Mouse (Mus musculus) heart, adult 2 months (tissue): ENCODE measurements around the gene Zfp53. TPM values are rescaled to one million over a fixed set of nuclear protein-coding genes. Genes with fewer than 3 reads are reported as not detected.

Source experiments
- DNase-seq, 2 experiments: peaks; one replicate each; pipeline ENCODE4 v3.0.0; 2021
- H3K27ac ChIP-seq: fragments of 200-600 bp; 2 replicates; pipeline ENCODE4 v1.8.1; 2022
- H3K27me3 ChIP-seq: fragments of 200-500 bp; 2 replicates; pipeline ENCODE4 v1.6.1; 2012; ENCODE audit warnings: mild to moderate bottlenecking, low read length, inconsistent platforms, mixed read lengths; ENCODE audit not compliant: control insufficient read depth, insufficient read depth
- H3K36me3 ChIP-seq: fragments of 200-500 bp; 2 replicates; pipeline ENCODE4 v1.6.1; 2012; ENCODE audit warnings: low read length, inconsistent platforms; ENCODE audit not compliant: control insufficient read depth, insufficient read depth
- H3K4me1 ChIP-seq: fragments of 200-500 bp; 2 replicates; pipeline ENCODE4 v1.6.1; 2011; ENCODE audit warnings: low read length; ENCODE audit not compliant: control insufficient read depth, insufficient read depth
- H3K4me3 ChIP-seq: fragments of 200-600 bp; 2 replicates; pipeline ENCODE4 v1.8.1; 2022
- H3K79me2 ChIP-seq: fragments of 200-500 bp; replicated peaks from 2 replicates; pipeline ENCODE4 v1.6.1; 2012; ENCODE audit warnings: mild to moderate bottlenecking, inconsistent platforms, low read length, moderate library complexity, mixed read lengths; ENCODE audit not compliant: control insufficient read depth, insufficient read depth
- H3K9ac ChIP-seq: fragments of 200-500 bp; 2 replicates; pipeline ENCODE4 v1.6.1; 2012; ENCODE audit warnings: low read depth, mild to moderate bottlenecking, control low read depth, inconsistent platforms, low read length, mixed read lengths
- CTCF ChIP-seq: fragments of 200-600 bp; IDR thresholded peaks from 2 replicates; pipeline ENCODE4 v1.8.1; 2022; ENCODE audit warnings: antibody characterized with exemption, mild to moderate bottlenecking, moderate library complexity
- EP300 ChIP-seq: fragments of 200-500 bp; IDR thresholded peaks from 2 replicates; pipeline ENCODE4 v1.6.1; 2011; ENCODE audit warnings: low read depth, low read length, control low read depth; ENCODE audit not compliant: insufficient read depth
- POLR2A ChIP-seq: fragments of 200-500 bp; IDR thresholded peaks from 2 replicates; pipeline ENCODE4 v1.6.1; 2011; ENCODE audit warnings: mild to moderate bottlenecking, low read depth, low read length, control low read depth; ENCODE audit not compliant: insufficient read depth
- WGBS: fragments of 180-500 bp; shearing (Covaris S2); methylation state at CpG from one replicate; pipeline ENCODE4 v1.1.7; 2018; 5-methylcytosine and 5-hydroxymethylcytosine counted together
- intact Hi-C: fragments of 180-260 bp; cut with DNase I; formaldehyde crosslinking; loops from one replicate; pipeline ENCODE4 v1.15.1; 2025
- polyA plus RNA-seq: library from polyadenylated mRNA; depleted of rRNA; stranded (reverse); fragments of >200 nt; gene quantifications from 2 replicates; pipeline ENCODE4 v1.2.3, GENCODE M21; 2012
- total RNA-seq, 2 experiments: library from RNA; stranded (reverse); gene quantifications; 2 replicates each; pipeline ENCODE4 v1.2.3; 2021

Gene Zfp53
- total and polyA plus RNA-seq, 3 experiments, result 0.55 to 2.5 (median 2.0) TPM

DNA sequence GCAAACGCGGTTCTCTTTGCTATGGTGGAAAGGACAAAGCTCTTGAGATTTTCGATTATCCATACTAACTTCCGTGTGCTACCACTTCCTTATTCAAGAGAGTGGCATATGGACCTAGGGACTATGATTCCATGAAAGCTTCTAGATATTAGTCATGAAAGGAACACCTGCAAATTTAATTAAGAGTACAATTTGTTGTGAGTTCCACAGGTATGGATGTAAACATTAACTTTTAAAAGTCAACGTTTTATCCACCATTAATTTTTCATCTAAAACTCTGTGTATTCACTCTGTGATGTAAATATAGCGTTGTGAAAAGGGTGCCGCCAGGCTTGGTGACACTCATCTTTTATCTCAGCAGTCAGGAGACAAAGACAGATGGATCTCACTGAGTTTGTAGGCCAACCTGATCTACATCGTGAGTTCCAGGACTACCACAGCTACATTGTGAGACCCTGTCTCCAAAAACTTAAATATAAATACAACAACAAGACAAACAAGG is 753 bp downstream of the Zfp53 start:
- no peak for TF ChIP-seq POLR2A
- intact Hi-C loops, result loop anchor here (5.0 kb wide), 1 partner anchor 37 kb away; the partner anchor contains the start of gene Zfp51
- peaks cover 1% of the 10 kb centered on the region for H3K4me1 ChIP-seq
- WGBS, result 8% methylated on average over 8 of the region's 8 CpGs
- peak overlapping the region; percentile 42; the same call in 1 of the 2 replicates for H3K9ac ChIP-seq
- H3K36me3 ChIP-seq, result peaks cover 3% of the 10 kb centered on the region; the same call in 1 of the 2 replicates
- H3K27me3 ChIP-seq, result no peaks in the 10 kb centered on the region
- no peak for DNase-seq
- H3K79me2 ChIP-seq, result no peaks in the 10 kb centered on the region; the same call in none of the 2 replicates
- H3K27ac ChIP-seq, result peak overlapping the region; percentile 63; the same call in 1 of the 2 replicates
- peak overlapping the region; percentile 95 for H3K4me3 ChIP-seq

DNA sequence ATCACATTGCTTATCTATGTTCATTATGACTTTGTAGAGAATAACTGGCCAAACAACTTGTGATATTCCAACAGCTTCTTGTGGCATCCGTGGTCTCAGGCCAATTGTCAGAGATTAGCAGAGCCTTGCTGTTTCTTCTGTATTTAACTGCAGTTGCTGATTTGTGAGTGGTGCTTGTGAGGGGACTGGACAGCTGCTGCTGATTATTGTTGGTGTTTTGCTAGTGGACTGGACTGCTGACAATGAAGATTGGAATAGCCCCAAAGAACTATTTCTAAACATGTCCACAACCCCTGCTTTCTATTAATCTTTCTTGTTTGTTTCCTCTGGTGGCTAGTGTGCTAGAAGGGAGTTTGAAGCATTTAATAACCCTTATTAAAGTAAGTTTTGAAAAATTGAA is 12.6 kb downstream of the Zfp53 start:
- WGBS, result 50% methylated on average over 1 of the region's 1 CpGs
- no peak overlapping the region for H3K27ac ChIP-seq
- peaks cover 2% of the 10 kb centered on the region for H3K36me3 ChIP-seq
- H3K9ac ChIP-seq, result no peak overlapping the region
- TF ChIP-seq POLR2A (no peak), CTCF (no peak), EP300 (no peak)
- no peak for DNase-seq
- H3K27me3 ChIP-seq, result no peaks in the 10 kb centered on the region
- H3K4me1 ChIP-seq, result no peaks in the 10 kb centered on the region; the same call in 1 of the 2 replicates
- intact Hi-C loops, result no loop called here
- H3K4me3 ChIP-seq, result no peak overlapping the region
- H3K79me2 ChIP-seq, result no peaks in the 10 kb centered on the region

DNA sequence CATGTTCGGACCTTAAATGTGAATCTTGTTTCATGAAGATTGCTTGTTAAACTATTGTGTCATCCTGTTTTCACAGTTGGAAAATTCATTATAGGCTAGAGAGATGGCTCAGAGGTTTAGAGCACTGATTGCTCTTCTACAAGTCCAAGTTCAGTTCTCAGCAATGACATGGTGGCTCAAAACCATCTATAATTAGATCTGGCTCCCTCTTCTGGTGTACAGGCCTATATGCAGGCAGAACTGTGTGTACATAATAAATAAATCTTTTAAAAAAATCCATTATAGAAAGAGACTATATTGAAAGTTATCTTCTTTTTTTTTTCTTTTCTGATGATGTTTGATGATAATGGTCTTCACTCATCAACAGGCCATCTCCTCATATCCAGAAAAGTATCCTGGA is 15.7 kb downstream of the Zfp53 start:
- no peak for DNase-seq
- WGBS, result 78% methylated on average over 1 of the region's 1 CpGs
- no peaks in the 10 kb centered on the region; the same call in 1 of the 2 replicates for H3K4me1 ChIP-seq
- H3K9ac ChIP-seq, result no peak overlapping the region
- peaks cover 6% of the 10 kb centered on the region for H3K36me3 ChIP-seq
- H3K27ac ChIP-seq, result no peak overlapping the region
- no peaks in the 10 kb centered on the region for H3K79me2 ChIP-seq
- TF ChIP-seq EP300 (no peak), CTCF (peak; percentile 52)
- no peak overlapping the region for H3K4me3 ChIP-seq
- intact Hi-C loops, result no loop called here
- no peaks in the 10 kb centered on the region for H3K27me3 ChIP-seq

DNA sequence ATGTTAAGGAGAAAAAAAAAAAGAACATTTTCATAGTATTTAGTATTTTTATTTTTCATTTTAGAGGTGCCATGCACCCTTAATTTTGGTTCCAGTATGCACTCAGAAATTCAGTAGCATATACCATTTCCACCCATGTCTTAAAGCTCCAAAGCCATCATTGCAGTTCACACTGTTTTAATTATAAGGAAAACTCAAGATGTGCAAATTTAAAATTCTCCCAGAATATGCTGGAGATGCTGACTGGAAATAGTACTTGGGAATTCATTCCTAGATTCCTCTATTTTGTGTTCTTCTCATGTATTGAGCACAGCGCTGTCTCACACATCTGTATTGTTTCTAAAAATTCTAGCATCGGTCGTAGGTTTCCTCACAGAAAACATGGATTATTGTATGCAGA is 17.5 kb downstream of the Zfp53 start:
- H3K4me3 ChIP-seq, result no peak overlapping the region
- no peak for TF ChIP-seq EP300
- no peak for TF ChIP-seq POLR2A
- TF ChIP-seq CTCF, result no peak
- 97% methylated on average over 3 of the region's 3 CpGs for whole genome bisulfite sequencing
- intact Hi-C loops, result no loop called here
- H3K36me3 ChIP-seq, result peaks cover 4% of the 10 kb centered on the region
- H3K4me1 ChIP-seq, result no peaks in the 10 kb centered on the region; the same call in 1 of the 2 replicates
- H3K9ac ChIP-seq, result no peak overlapping the region
- H3K27me3 ChIP-seq, result no peaks in the 10 kb centered on the region
- no peak for DNase-seq
- no peaks in the 10 kb centered on the region for H3K79me2 ChIP-seq
- H3K27ac ChIP-seq, result no peak overlapping the region

DNA sequence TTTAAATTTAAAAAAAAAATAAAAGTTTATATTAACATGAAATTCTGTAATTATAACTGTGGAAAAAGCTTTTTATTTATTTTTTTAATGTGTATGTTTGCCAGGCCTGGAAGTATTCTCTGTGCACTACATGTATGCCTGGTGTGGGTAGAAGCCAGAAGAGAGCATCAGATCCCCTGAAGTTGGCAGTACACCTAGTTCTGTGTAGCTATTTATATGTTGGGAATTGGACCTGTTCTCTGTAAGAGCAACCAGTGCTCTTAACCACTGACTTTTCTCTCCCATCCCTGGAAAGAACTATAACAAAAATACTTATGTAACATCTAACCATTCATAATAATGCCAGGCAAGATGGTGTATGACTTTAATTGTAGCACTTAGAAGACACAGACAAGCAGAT is 21.0 kb downstream of the Zfp53 start:
- TF ChIP-seq EP300, result no peak
- TF ChIP-seq POLR2A, result no peak
- TF ChIP-seq CTCF, result no peak
- H3K4me1 ChIP-seq, result no peaks in the 10 kb centered on the region
- H3K79me2 ChIP-seq, result no peaks in the 10 kb centered on the region
- peak in 1 of 2 experiments; percentile 18 for DNase-seq
- no peak overlapping the region for H3K9ac ChIP-seq
- intact Hi-C loops, result no loop called here
- no peak overlapping the region for H3K4me3 ChIP-seq
- no peaks in the 10 kb centered on the region for H3K27me3 ChIP-seq
- peak overlapping the region; percentile 31 for H3K27ac ChIP-seq
- H3K36me3 ChIP-seq, result peaks cover 4% of the 10 kb centered on the region; the same call in 1 of the 2 replicates

DNA sequence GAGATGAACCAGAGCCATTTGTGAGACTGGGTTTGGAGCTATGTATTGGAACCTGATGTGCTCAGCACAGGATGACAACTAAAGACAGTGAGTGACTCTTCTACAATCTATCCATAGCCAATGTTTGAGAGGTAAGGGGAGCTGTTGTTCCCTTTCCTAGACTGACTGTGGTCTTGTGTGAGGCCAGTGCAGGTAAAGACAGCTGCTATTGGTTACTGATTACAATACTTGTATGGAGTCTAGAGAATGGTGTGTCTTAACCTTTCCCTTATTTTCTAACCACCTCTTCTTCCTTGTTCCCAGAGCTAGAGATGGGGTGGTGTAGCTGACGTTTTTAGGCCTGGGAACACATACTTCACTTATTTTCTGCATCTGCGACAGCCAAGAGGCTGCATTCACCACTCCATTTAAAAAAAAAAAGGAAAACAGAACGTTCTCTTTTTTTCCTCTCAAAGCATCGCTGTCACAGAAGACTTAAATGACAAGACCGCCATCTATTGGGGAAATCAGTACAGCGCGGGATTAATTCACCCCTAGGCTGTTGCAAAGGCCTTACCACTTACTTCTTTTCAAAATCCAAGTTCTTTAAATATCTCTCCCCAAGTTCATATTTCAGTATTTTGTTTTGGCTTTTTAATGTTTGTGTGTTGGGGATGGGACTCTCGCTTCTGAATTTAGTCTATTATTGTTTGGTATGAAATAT is 26.8 kb downstream of the Zfp53 start:
- peak overlapping the region; percentile 60 for H3K4me3 ChIP-seq
- intact Hi-C loops, result loop anchor here (1.0 to 2.0 kb wide), 4 partner anchors 19 to 243 kb away; partner anchors contain the start of genes Zfp51 and Zfp54

More for the DNA sequence above, 26.8 kb downstream of the Zfp53 start:
- H3K36me3 ChIP-seq, result no peaks in the 10 kb centered on the region; the same call in 1 of the 2 replicates
- WGBS, result 1% methylated on average over 8 of the region's 8 CpGs
- peak overlapping the region; percentile 92 for H3K27ac ChIP-seq
- no peaks in the 10 kb centered on the region for H3K79me2 ChIP-seq
- TF ChIP-seq POLR2A (no peak), EP300 (no peak), CTCF (peak; percentile 90)
- no peaks in the 10 kb centered on the region for H3K27me3 ChIP-seq
- DNase-seq, result peak; percentile 48 to 64
- peaks cover 3% of the 10 kb centered on the region for H3K4me1 ChIP-seq
- peak overlapping the region; percentile 62 for H3K9ac ChIP-seq
